Mouse (Mus musculus) spleen, adult 2 months (tissue): Measurements from ENCODE around the gene Pnmal1. TPM values are rescaled to one million over a fixed set of nuclear protein-coding genes. Genes with fewer than 3 reads are reported as not detected.

Experiments used
- DNase-seq, 2 experiments: peaks; one replicate each; pipeline versions ENCODE4 v3.0.0 to v3.0.0-alpha.2; 2012 to 2021; ENCODE audit warnings: low spot score in 2 of 2, low read depth in 1 of 2
- H3K27ac ChIP-seq: fragments of 200-500 bp; 2 replicates; pipeline ENCODE4 v1.5.1; 2012; ENCODE audit warnings: low read length, inconsistent platforms; ENCODE audit not compliant: insufficient read depth
- H3K27me3 ChIP-seq: fragments of 200-500 bp; 2 replicates; pipeline ENCODE4 v1.6.1; 2012; ENCODE audit warnings: mild to moderate bottlenecking, moderate library complexity, low read length, inconsistent platforms; ENCODE audit not compliant: control insufficient read depth, insufficient read depth
- H3K36me3 ChIP-seq: fragments of 200-500 bp; 2 replicates; pipeline ENCODE4 v1.6.1; 2012; ENCODE audit warnings: mild to moderate bottlenecking, low read length, inconsistent platforms; ENCODE audit not compliant: control insufficient read depth, insufficient read depth
- H3K4me1 ChIP-seq: fragments of 200-500 bp; 2 replicates; pipeline ENCODE4 v1.6.1; 2011; ENCODE audit warnings: inconsistent platforms; ENCODE audit not compliant: control insufficient read depth, insufficient read depth, insufficient read length
- H3K4me3 ChIP-seq: fragments of 200-500 bp; 2 replicates; pipeline ENCODE4 v1.5.1; 2011; ENCODE audit warnings: mild to moderate bottlenecking, inconsistent platforms; ENCODE audit not compliant: insufficient read depth, insufficient read length; ENCODE audit errors: extremely low read depth
- CTCF ChIP-seq: fragments of 200-500 bp; IDR thresholded peaks from 2 replicates; pipeline ENCODE4 v1.5.1; 2011; ENCODE audit warnings: mild to moderate bottlenecking, inconsistent platforms; ENCODE audit not compliant: insufficient read depth, insufficient read length, insufficient replicate concordance; ENCODE audit errors: extremely low read depth
- POLR2A ChIP-seq: fragments of 200-500 bp; IDR thresholded peaks from 2 replicates; pipeline ENCODE4 v1.6.1; 2011; ENCODE audit warnings: low read depth, low read length, inconsistent platforms
- whole genome bisulfite sequencing: fragments of 180-500 bp; shearing (Covaris S2); methylation state at CpG from one replicate; pipeline ENCODE4 v1.1.7; 2018; 5-methylcytosine and 5-hydroxymethylcytosine counted together
- polyA plus RNA-seq: library from polyadenylated mRNA; depleted of rRNA; stranded (reverse); fragments of >200 nt; gene quantifications from 2 replicates; pipeline ENCODE4 v1.2.3, GENCODE M21; 2012

Pnmal1 gene
- polyA plus RNA-seq, 1 experiment, result not detected

DNA sequence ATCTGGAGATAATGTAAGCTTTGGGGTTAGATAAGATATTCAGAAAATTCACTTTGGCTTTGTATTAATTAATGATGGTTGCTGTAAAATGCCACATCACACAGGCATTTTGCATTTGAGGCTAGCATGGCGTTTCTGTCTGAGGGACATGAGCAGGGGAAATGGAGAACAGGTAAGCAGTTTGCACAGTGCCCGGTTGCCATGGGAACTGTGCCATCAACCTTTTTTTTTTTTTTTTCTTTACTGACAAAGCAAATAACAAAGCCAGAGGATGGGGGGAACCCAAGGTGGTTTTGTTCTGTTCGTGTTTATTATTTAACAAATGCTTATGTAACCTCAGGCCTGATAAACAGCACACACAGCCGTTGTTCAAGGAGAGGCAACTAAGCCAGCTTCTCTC lies 16.6 kb upstream of the Pnmal1 start:
- Histone ChIP-seq H3K4me1 (peaks cover 7% of the 10 kb centered on the region), H3K36me3 (no peaks in the 10 kb centered on the region), H3K27ac (no peak overlapping the region), H3K27me3 (peaks cover 9% of the 10 kb centered on the region), H3K4me3 (no peak overlapping the region)
- 65% methylated on average over 4 of the region's 4 CpGs for WGBS
- no peak for DNase-seq
- no peak for TF ChIP-seq CTCF
- no peak for TF ChIP-seq POLR2A

DNA sequence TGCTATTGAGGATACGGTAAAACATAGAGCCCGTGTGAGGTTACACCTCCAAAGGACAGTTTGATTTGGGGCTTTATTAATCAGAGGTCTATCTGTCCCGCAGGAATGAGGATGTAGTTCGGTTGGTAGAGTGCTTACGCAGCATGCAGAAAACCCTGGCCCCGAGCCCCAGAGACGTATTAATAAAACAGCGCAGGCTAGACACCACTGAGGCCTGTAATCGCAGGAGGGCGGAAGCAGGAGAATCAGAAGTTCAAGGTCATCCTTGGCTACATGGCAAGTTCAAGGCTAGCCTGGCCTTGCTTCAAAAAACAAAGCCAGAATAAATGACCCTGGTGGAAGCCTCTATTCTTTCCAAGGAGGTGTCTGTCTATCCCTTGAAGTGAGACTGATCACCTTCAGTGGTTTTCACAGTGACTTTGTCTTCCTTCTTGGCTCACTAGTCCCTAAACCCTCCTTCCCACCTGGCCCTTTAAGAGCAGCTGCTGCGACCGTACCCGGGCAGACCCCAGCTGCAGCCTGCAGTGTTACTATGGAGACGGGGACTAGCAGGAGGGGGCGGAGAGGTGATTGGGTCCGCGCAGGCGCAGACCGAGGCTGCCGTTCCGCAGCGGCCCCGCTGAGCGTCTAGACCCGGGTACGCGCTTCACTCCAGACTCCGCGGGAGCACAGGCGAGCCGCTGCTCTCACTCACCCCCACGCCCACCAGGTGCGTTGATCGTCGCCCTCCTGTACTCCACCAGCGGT lies 15.2 kb upstream of the Pnmal1 start, which contains the start of gene Pnmal2:
Gene Pnmal2 (plus strand): TSS at position 622 of the 747 bp plus-strand sequence.
- Histone ChIP-seq H3K4me3 (peak within 1 kb of the TSS; percentile 56), H3K4me1 (peaks cover 7% of the 10 kb centered on the region), H3K27me3 (peaks cover 9% of the 10 kb centered on the region), H3K36me3 (no peaks in the 10 kb centered on the region), H3K27ac (no peak within 1 kb of the TSS)
- WGBS, result 24% methylated on average over 36 of the region's 36 CpGs
- TF ChIP-seq CTCF (no peak), POLR2A (no peak)
- DNase-seq, result peak in 1 of 2 experiments; percentile 46

GRCm38 (mm10) chr7:16944808-16945315 lies 14.6 kb upstream of the Pnmal1 start:
- H3K4me1 ChIP-seq, result peaks cover 7% of the 10 kb centered on the region
- WGBS, result 8% methylated on average over 22 of the region's 22 CpGs
- peaks cover 9% of the 10 kb centered on the region for H3K27me3 ChIP-seq

GRCm38 (mm10) chr7:16945419-16945818 lies 14.1 kb upstream of the Pnmal1 start:
- Histone ChIP-seq H3K4me3 (no peak overlapping the region), H3K27me3 (peaks cover 9% of the 10 kb centered on the region), H3K27ac (no peak overlapping the region), H3K36me3 (no peaks in the 10 kb centered on the region), H3K4me1 (peaks cover 7% of the 10 kb centered on the region)
- WGBS, result 29% methylated on average over 17 of the region's 17 CpGs
- TF ChIP-seq POLR2A (no peak), CTCF (no peak)
- no peak for DNase-seq

More at GRCm38 (mm10) chr7:16944808-16945315, 14.6 kb upstream of the Pnmal1 start:
- peak overlapping the region; percentile 56 for H3K4me3 ChIP-seq
- H3K27ac ChIP-seq, result no peak overlapping the region
- no peak for DNase-seq
- TF ChIP-seq POLR2A (no peak), CTCF (no peak)
- H3K36me3 ChIP-seq, result no peaks in the 10 kb centered on the region

- Histone ChIP-seq H3K4me1 (peaks cover 7% of the 10 kb centered on the region), H3K27me3 (peaks cover 9% of the 10 kb centered on the region), H3K4me3 (no peak overlapping the region), H3K36me3 (no peaks in the 10 kb centered on the region), H3K27ac (no peak overlapping the region)
- DNase-seq, result no peak
- 7% methylated on average over 53 of the region's 53 CpGs for WGBS
- TF ChIP-seq CTCF (no peak), POLR2A (no peak)
These were observed 12.8 kb upstream of the Pnmal1 start for GRCm38 (mm10) chr7:16946441-16947348.

GRCm38 (mm10) chr7:16947349-16947895 lies 12.1 kb upstream of the Pnmal1 start:
- no peak overlapping the region for H3K4me3 ChIP-seq

More at GRCm38 (mm10) chr7:16947349-16947895, 12.1 kb upstream of the Pnmal1 start:
- no peaks in the 10 kb centered on the region for H3K36me3 ChIP-seq
- DNase-seq, result no peak
- H3K4me1 ChIP-seq, result peaks cover 7% of the 10 kb centered on the region
- 38% methylated on average over 22 of the region's 22 CpGs for WGBS
- H3K27ac ChIP-seq, result no peak overlapping the region
- H3K27me3 ChIP-seq, result peaks cover 9% of the 10 kb centered on the region
- TF ChIP-seq POLR2A (no peak), CTCF (no peak)
